Mouse (Mus musculus): ENCODE measurements around the gene Lypd6.

DNA sequence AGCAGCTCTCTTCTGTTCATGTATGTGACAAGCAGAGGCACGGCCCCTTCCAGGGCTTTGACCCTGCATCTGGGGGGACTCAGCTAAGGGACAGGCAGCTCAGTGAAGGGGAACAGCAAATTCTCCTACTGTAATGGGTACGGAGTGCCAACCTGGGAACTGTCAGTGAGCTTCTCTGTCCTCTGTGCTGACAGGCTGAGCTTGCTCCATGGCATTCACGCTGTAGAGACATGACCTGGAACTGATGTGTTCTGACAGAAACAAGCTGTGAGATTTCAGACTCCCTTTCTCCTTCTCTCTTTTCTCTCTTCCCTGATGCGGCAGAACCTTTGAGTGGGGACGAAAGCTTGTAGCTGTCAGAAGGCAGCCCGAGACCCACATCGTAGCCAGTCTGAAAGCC, 154.3 kb downstream of the Lypd6 start:
- TF ChIP-seq CTCF (IDR thresholded peaks at IDR 0.05; ENCODE audit: low read depth) (no peak), EP300 (optimal IDR thresholded peaks at IDR 0.05) (no peak)
